Mouse (Mus musculus) urinary bladder, postnatal 36 days (tissue): ENCODE results near the gene Dnal4.
A peak's percentile ranks its signal among the peaks of the same experiment; 100 is the strongest.
"Not testable (repeated sequence)": the region's sequence is repeated elsewhere in the genome, so short reads cannot be mapped to it uniquely, and the experiment has no call there.

Source experiments
- DNase-seq, 2 experiments: peaks; one replicate each; pipeline ENCODE4 v3.0.0; 2022; ENCODE audit warnings: low spot score in 2 of 2, mixed read lengths in 1 of 2

Dnal4 gene

DNA sequence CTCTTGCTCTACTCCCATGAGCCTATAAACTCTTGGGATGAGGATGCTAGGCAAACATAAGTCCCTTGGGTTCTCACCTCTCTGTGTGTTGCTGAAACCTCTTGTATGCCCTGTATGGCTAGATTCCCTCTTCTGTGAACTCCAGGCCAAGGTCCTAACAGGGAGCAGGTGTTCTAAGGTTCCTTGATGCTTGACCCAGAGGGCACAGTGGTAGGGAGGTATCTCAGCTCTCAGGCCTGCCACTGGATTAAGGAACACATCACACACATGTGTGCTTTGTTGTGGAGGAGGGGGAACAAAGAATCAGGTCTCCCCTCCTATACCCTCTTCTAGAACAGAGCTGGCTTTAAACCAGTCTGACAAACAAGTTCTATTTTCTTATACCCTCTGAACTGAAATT lies at the start of gene Dnal4:
TSS of gene Dnal4 (minus strand) at position 101 of the 400 bp plus-strand sequence.
- DNase-seq, result no peak

DNA sequence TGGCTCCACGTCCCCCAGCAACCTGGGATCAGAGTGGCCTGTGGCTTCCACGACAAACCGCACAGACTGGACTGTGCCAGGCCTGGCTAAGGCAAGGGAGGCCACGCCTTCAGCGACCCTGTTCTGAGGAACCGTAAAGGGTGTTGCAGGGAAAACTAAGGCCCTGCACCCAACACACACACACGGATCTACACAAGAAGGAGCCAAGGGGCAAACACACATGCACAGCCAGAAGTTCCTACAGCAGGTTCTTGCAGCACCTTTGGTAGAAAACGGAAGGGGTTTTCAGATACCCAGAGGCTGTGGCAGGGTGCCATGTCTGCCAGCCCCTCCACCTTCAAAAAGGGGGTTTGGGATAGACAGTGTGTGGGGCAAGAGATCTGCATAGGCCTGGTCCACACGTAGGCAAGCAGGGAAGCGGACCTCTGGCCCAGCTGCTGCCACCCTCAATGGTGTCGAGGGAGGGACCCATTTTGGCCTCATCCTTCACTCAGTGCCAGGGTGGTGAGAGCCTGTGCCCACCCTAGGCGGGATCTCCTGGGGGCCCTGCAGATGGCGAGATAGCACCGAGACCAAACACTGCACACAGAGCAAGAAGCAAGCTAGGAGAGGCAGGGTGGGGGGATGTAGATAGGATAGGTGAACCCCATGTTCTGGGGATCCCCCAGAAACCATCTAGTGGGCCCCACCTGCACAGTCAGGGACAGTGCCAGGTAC lies 49.6 kb upstream of the Dnal4 start:
- no peak for DNase-seq

DNA sequence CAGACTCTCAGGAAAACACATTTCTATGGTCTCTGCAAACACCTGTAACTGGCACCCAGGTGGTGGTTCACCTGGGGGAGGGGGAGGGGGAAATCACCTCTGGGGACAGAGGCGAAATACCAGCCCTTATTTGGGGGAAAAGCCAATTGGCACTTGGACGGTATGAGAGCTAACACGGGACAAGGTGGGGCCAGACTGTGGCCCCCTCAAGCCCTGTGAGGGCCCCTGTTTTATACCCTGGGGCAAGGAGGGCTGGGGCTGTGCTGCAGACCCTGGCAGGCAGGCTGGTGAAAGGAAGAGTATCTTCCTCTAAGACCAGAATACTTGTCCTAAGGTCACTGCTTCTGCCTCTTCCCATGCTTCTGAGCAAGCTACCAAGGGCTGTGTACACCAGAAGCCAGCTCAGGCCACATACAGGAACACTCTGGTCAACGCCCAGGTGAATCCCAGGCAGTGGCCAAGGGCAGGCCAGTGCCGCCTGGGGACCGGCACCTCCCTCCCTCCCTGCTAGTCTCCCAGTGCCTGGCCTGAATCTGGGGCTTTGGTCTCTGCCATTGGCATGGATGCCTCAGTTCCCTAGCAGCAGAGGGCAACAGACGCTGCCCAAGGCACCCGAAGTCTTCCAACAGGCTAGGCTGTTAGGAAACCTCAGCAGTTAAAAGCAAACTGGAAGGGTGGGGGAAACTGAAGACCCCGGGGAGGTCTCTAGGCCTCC lies 48.7 kb upstream of the Dnal4 start:
- DNase-seq, result no peak

DNA sequence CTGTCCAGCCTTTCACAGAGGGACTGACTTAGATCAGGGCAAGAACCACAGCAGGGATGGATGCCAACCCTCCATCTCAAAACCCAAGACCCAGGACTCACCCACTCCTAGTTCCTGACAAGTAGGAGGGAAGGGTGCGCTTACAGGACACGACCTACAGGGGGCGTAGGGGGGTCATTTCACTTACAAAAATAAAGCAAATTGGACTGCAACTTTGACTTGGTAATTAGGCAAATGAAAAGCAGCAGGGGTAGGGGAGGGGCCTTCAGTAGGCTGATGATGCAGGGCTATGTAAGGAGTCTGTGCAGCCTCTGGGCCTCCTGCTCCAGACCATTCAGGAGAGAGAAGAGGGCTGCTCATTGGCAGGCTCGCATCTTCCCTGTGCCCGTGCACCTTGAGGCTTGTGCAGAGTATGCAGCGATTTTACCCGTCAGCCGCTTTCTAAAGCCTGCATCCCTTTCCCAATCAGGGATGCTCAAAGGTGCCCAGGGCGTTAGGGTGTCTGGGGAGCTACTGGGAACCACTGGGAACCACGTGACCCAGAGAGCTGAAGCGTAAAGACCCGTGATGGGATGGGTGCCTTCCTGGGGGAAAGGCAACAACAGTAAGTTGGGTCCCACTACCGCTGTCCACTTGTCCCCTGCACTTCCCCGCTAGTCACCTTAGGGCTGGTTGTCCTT lies 47.6 kb upstream of the Dnal4 start:
- no peak for DNase-seq

DNA sequence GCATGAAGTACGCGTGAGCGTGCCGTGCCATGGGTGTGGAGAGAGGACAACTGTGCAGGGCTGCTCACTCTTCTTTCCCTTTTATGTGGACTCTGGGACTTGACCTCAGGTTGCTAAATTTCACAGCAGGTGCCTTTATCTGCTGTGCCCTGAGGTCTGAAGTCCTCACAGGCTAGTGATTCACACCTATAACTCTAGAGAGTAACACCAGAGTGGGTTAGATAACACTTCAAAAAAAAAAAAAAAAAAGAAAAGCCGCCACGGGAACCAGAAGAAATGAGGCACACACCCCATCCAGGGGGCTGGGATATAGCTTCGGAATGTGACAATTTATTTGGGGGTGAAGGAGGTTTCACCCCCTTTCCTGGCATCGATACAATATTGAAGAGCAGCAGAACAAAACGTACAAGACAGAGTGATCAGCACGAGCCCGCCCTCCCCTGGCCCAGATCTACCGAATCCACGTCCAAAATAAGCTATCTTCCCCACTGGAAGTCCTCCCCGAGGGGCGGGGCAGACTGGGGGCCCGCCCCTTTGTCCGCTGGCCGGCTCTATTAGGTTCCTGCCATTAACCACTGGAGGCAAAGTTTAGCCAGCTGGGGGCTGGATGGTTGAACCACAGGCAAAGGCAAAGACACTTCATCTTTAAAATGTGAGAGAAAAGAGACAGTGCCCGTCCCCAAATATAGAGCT lies 46.1 kb upstream of the Dnal4 start:
- peak; percentile 38 to 75 for DNase-seq

DNA sequence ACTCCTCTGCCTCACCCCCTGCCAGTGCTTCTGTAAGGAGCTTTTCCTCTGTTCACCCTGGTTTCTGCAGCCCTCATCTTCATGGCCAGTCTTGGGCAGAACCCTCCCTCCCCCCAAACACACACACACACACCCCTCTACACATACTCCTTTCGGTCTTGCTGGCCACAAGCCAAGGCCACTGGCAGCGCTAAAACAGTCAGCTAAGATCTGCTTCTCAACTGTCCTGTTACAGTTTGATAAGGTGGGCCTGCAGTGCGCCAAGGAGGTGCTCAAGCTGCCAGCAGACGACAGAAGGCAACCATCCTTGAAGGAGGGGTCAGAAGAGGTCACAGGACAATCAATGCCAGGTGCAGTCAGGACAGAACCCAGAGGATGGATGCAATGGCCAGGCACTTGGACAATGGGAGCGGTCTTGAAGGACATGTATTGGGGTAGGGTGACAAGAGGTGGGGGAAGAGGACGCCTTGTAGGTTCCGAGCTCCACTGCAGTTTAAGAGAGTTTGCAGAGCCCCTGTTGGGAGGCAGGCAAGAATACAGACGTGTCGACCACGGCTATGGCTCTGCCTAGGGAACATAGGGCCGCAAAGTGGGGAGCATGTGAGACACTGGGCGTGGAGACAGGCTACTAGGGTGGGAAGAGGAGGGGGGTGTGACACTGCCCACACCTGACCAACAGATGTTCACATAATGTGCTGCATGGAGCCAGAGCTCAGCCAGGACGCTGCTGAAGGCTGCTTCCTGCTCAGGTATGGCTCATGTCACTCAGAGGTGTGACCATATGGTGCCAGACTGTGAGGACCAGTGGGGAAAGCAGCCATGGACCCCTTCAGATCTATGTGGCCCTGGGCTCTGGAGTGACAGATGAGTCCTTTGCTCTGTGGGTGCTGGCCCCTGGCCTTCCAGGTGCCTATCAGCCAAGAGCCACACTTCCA lies 44.9 kb upstream of the Dnal4 start:
- DNase-seq, result no peak

DNA sequence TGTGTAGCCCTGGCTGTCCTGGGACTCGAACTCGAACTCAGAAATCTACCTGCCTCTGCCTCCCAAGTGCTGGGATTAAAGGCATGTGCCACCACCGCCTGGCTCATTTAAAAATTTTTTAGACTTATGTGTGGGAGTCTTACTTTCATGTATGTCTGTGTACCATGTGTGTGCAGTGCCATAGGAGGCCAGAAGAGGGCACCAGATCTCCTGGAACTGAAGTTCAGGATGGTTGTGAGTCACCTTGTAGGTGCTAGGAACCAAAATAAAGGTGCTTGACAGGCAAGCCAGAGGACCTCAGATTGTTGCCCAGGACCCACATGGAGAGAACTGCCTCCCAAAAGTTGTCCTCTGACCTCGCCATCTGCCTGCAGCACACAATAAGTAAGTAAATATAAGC lies 40.7 kb upstream of the Dnal4 start:
- DNase-seq, result no peak

DNA sequence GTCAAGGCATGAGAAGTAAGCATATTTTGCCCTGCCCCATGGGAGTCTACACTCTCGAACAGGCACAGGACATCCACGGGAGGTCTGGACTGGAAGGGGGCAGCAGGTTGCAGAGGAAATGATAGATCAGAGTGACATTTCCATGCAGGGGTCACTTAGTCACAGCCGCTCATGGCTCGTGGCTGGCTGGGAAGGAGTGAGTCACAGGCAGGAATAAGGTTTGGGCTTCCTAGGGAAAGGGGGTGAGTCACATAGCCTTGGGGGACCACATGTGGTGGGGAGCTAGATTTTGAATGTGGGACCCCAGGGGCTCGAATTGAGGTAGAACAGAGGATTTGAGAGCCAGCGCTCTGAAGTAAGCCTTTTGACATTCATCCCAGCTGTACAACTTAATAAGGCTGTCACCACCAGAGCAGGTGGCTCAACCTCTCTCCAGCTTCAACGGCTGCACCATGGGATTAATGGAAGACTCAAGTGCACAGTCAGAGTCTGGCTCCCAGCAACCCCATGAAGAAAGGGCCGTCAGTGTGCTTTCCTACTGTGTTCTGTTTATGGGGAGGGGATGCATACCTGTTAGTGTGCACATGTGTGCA lies 36.1 kb upstream of the Dnal4 start:
- no peak for DNase-seq

DNA sequence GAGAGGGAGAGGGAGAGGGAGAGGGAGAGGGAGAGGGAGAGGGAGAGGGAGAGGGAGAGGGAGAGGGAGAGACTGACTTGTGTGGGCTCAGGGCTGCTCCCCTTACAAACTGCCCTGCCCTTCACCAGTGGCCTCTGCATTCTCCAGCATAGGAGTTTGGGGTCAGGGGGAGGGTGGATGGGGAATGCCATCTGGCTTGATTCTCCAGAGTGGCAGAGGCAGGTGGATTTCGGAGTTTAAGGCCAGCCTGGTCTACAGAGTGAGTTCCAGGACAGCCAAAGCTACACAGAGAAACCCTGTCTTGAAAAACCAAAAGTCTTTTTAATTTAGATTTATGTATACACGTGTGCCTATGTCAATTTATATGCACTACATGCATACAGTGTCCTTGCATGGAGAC lies 35.2 kb upstream of the Dnal4 start:
- DNase-seq, result not testable (repeated sequence)

DNA sequence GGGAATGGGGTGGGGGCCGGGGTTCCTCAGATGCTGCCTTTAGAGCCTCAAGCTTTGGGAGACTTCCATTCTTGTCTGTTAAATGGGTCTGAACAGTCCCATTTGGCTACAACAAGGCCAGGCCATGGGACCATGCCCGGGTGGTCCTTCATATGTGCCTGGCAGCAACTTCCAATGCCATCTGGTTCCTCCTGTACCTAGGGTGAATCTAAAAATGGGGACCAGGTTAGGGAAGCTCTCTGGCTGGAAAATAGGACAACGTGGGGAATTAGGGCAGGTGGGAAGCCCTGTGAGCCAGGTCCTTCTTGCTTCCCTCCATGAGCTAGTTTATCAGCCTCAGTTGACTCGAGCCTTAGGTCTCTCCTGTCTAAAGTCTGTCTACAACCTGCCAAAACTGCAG lies 33.3 kb upstream of the Dnal4 start:
- DNase-seq, result no peak

DNA sequence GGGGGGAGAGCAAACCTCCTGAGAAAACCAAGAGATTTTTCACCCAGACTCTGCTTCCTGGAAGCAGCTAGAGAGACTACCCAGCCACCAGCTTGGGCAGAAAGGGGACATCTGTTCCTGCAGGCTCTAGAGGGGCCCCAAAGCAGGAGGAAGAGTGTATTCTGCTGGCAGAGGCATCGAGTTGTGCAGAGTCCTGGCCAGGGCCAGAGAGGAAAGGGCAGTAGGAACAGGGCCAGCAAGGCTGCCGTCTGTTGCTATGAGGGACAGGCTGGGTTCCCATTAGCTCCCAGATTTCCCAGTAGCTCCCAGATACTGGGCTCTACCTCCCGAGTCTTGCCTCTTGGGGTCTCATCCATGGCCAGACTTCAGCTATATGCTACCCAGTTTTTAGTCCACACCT lies 32.4 kb upstream of the Dnal4 start:
- no peak for DNase-seq

DNA sequence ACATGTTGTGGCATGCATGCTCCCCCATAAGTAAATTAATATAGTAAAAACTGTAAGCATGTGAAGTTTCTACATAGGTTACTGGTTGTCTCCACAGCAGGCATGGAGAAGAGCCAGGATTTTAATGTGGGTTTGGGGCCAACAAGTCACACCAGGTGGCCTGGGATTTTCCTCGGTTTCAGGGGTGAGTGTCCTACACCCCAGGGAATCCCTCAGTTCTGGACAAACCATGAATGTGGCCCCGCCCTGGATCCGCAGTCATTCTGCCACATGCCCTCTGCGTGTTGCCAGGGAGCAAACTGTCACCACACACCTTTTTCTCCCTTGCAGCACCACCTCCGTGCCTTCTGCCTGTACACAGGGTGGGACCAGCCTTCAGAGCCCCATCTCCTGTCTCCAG lies 31.0 kb upstream of the Dnal4 start:
- DNase-seq, result no peak

DNA sequence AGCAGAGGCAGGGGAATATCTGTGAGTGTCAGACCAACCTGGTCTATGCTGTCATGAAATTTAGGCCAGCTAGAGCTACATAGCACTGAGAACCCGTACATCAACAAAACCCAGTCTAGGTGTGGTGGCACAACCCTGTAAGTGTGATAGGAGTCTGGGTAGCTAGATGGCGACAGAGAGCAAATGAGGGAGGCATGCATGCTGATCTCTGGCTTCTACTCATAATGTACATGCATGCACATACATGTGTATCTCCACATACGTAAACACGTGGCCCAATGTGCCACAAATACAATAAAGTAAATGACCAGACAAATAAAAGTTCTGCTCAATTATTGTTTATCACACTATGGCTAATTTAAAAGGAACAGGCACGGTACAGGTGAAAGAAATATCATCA lies 30.5 kb upstream of the Dnal4 start:
- no peak for DNase-seq

DNA sequence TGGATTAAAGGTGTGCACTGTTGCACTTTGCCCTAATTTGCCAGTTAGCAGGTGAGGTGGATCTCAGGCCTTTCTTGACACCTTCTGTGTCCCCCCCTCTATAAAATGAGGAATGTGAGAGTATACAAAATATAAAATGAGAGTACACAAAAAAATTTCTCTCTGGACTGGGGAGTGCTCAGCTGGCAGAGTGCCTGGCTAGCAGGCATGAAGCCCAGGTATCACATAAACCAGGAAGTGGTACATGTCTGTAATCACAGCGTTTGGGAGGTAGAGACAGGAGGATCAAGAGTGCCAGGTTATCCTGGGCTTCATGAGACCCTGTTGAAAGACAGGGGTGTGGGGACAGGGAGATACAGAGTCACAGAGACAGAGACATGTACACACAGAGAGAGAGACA lies 29.4 kb upstream of the Dnal4 start:
- DNase-seq, result no peak

DNA sequence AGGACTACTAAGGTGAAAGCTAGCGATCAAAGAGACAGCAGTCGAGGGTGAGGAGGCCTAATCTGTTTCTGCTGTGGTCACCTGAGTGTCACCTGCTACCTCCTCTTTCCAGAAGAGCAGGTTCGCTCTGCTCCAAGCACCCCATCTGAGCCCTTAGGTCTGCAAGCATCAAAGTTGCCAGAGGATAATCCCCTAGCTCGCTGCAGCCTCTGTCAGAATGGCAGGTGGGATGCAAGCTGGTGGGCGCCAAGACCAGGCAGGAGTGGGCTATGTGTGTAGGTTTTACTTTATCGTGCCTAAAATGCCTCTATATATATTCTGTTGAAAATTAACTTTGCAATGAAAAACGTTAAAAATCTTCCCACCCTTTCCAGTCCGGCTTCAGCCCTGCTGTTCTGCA lies 27.6 kb upstream of the Dnal4 start:
- no peak for DNase-seq

DNA sequence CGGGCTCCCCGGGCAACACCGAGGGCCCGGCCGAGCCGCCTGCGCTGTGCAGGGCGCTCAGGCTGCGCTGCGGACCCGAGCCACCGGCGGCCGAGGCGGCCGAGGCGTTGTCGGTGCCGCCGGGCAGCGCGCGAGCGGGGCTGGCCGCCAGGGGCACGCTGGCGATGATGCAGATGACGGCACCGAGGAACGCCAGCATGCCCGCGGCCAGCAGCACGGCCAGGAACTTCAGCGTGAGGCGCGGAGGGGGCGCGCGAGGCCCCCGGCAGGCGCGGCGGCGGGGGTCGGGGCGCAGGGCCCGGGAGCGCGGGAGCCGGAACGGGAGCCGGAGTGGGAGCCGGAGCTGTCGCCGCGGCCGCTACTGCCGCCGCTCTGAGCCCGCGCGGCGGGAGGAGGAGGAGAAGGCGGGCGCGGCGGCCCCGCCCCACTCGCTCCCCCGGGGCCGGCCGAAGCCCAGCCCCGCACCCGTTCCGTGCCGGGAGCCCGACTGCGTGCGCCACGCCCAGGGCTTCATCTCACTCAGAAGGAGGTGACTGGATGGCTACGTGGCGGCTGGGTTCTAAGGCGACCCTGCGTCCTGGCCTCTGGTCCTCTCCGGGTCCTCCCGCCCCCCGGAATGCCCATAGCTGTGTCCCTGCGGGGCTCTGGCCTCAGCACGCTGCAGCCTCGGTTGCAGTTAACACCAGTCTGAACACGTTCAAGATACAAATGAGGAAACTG lies 26.9 kb upstream of the Dnal4 start, which contains the start of gene Nptxr:
TSS of gene Nptxr (minus strand) at position 415 of the 720 bp plus-strand sequence.
- peak; percentile 39 to 41 for DNase-seq

DNA sequence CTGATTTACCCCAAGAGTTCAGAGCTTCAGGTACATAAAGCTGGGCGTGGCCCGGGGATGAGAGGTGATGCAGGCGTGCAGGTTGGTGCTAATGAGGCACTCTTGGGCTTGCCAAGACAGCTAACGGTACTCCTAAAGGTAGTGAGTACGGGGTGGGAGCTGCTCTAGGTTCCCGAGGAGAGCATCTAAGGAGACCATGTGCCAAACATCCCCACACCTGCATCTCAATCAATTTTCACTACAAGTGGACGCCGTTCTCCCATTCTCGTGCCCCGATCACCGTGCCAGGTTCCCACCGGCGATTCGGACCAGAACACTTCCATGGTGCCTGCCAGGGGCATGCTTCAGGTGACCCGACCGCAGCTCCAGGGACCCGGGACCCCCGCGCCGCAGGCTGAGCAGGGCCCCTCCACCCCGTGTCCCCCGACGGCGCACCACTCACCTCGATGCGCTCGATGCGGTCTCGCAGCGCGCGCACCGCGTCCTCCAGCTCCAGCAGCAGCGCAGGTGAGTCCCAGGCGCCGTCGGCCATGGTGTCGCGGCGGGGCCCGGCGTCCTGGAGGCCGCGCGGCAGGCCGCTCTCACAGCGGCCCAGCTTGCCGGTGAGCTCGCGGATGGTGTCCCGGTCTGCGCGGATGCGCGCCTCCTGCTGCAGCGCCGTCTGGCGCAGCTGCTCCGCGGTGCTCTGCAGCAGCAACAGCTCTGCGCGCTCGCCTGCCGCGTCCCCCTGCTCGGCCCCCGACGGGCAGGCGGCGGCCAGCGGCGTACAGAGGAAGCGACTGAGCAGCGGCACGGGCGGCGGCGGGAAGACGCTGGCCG lies 26.1 kb upstream of the Dnal4 start:
- DNase-seq, result no peak

DNA sequence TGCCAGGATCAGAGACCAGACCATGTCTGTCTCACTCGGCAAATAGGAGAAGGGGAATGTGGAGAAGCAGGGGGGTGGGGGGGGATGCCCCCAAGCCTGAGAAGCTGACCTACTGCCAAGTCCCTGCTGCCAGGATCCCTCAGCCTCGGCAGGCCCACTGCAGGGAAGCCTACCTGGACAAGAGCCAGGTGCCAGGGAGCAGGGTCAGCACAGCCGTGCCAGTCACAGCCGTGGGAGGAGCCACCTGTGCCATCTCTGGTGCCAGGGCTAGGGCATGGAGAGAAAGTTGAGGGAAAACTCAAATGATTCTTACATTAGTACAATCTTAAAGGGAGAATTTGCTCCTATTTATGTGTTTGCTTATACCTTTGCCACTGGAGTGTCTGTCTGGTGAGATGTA lies 24.7 kb upstream of the Dnal4 start:
- DNase-seq, result no peak

DNA sequence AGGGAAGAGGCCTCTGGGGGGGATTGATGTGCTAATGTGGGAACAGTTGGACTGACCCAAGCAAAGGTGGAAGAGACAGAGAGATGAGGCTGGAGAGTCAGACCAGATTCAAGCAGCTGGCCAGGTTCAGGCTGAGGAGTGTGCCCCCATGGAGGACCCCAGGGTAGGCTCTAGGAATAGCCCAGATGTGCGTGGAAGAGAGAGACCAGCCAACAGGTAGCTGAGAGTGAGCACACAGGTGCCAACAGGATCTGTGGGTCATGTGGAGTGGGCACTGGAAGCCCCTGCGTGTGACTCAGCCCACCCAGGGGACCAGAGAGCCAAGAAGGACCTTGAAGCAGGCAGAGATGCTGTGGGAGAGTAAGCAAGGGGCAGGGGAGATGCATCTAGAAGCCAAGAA lies 24.0 kb upstream of the Dnal4 start:
- no peak for DNase-seq
